Mouse (Mus musculus) neural tube, embryonic 13.5 days (tissue): ENCODE data around the gene E2f2. TPM values are rescaled to one million over a fixed set of nuclear protein-coding genes. Genes with fewer than 3 reads are reported as not detected.

Experiments
- ATAC-seq: fragments of 200-750 bp; cut with Nextera tagmentation; 2 replicates; pipeline ENCODE4 v1.8.0; 2017; ENCODE audit warnings: low read depth, mild to moderate bottlenecking, moderate TSS enrichment, moderate library complexity
- H3K27ac ChIP-seq: fragments of 300-500 bp; sonication (generic); replicated peaks from 2 replicates; pipeline ENCODE4 v1.5.1; 2015; ENCODE audit warnings: moderate library complexity, mild to moderate bottlenecking, inconsistent platforms
- H3K27me3 ChIP-seq: fragments of 300-500 bp; sonication (generic); 2 replicates; pipeline ENCODE4 v1.6.1; 2015; ENCODE audit warnings: mild to moderate bottlenecking, inconsistent platforms
- H3K36me3 ChIP-seq: fragments of 300-500 bp; sonication (generic); 2 replicates; pipeline ENCODE4 v1.6.1; 2015; ENCODE audit warnings: mild to moderate bottlenecking, inconsistent platforms
- H3K4me1 ChIP-seq: fragments of 300-500 bp; sonication (generic); replicated peaks from 2 replicates; pipeline ENCODE4 v1.6.1; 2015; ENCODE audit warnings: inconsistent platforms
- H3K4me2 ChIP-seq: fragments of 300-500 bp; sonication (generic); 2 replicates; pipeline ENCODE4 v1.6.1; 2015; ENCODE audit warnings: inconsistent platforms, mild to moderate bottlenecking, moderate library complexity
- H3K4me3 ChIP-seq: fragments of 300-500 bp; sonication (generic); 2 replicates; pipeline ENCODE4 v1.5.1; 2015; ENCODE audit warnings: mild to moderate bottlenecking, inconsistent platforms
- H3K9ac ChIP-seq: fragments of 300-500 bp; sonication (generic); 2 replicates; pipeline ENCODE4 v1.6.1; 2015; ENCODE audit warnings: moderate library complexity, mild to moderate bottlenecking, inconsistent platforms
- H3K9me3 ChIP-seq: fragments of 300-500 bp; sonication (generic); 2 replicates; pipeline ENCODE4 v1.6.1; 2016; ENCODE audit warnings: inconsistent platforms
- WGBS: fragments of 180-500 bp; shearing (Covaris S2); methylation state at CpG from one replicate; pipeline ENCODE4 v1.1.7; 2015; 5-methylcytosine and 5-hydroxymethylcytosine counted together
- polyA plus RNA-seq: library from polyadenylated mRNA; unstranded; fragments of >200 nt; fragmentation: Nextera tagmentation; extraction: Ambion mirVana; gene quantifications from 2 replicates; pipeline ENCODE4 v1.2.1, GENCODE M21; 2015

E2f2 gene
- polyA plus RNA-seq, 1 experiment from 2014 or later, result 2.5 TPM

DNA sequence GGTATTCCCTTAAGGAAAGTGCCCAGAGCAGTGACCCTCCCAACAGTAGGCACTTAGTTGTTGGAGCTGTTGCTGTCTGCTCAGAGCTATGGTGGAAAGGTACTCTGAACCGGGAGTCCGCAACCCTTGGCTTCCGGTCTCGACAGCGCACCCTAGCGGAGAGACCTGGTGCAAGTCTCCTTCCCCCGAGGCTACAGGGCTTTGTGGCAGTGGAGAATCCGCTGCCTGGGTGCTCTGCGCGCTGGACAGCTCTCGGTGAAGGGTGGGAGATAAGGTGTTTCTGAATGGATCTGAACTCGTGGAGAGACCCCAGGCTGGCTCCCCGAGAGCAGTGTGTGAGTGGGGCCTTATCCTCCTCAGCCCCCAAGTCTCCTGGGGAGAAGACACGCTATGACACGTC, 7.8 kb downstream of the E2f2 start:
- Histone ChIP-seq H3K9ac (peak overlapping the region; percentile 58), H3K4me1 (peaks cover 35% of the 10 kb centered on the region), H3K27ac (peak overlapping the region; percentile 66), H3K27me3 (no peaks in the 10 kb centered on the region), H3K4me2 (peak overlapping the region; percentile 59), H3K4me3 (peak overlapping the region; percentile 35), H3K9me3 (no peaks in the 10 kb centered on the region), H3K36me3 (no peaks in the 10 kb centered on the region)
- ATAC-seq, result no peak
- 4% methylated on average over 15 of the region's 15 CpGs for WGBS

DNA sequence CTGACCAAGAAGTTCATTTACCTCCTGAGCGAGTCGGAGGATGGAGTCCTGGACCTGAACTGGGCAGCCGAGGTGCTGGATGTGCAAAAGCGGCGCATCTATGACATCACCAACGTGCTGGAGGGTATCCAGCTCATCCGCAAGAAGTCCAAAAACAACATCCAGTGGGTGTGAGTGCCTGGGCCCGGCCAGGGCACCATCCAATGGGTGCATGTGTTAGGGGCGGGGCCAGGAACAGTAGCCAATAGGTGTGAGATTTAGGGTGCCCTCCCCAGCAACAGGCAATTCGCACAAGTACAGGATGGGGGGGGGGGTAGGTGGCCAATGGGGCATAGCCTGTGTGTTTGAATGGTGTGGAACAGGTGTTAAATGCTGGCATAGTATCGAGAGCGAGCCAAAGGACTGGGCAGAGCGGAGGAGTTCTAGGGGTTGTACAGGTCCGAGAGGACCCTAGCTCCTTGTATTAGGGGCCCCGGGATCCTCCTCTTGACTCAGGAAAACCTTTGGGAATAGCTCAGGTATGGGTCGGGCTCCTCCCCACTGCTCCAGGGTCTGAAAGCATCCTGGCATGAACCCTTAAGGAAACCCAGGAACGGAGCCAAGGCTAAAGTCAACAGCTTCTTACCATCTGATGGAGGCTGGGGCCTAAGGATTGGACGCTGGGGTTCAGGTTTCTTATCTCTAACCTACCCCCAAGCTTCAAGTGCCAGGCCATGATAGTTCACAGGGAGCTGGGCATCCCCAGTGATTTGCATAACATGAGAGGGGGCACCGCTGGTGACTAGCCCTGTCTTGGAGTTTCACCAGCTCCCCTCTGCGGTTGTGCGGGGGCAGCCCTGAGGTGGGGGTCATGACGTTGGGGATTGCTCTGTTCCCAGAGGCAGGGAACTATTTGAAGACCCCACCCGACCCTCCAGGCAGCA, 8.5 kb downstream of the E2f2 start:
- Histone ChIP-seq H3K4me3 (peak overlapping the region; percentile 35), H3K27me3 (no peaks in the 10 kb centered on the region), H3K36me3 (no peaks in the 10 kb centered on the region), H3K4me2 (peak overlapping the region; percentile 59), H3K4me1 (peaks cover 35% of the 10 kb centered on the region), H3K27ac (peak overlapping the region; percentile 66), H3K9me3 (no peaks in the 10 kb centered on the region), H3K9ac (peak overlapping the region; percentile 58)
- WGBS, result 17% methylated on average over 23 of the region's 23 CpGs
- peak; percentile 85 for ATAC-seq

DNA sequence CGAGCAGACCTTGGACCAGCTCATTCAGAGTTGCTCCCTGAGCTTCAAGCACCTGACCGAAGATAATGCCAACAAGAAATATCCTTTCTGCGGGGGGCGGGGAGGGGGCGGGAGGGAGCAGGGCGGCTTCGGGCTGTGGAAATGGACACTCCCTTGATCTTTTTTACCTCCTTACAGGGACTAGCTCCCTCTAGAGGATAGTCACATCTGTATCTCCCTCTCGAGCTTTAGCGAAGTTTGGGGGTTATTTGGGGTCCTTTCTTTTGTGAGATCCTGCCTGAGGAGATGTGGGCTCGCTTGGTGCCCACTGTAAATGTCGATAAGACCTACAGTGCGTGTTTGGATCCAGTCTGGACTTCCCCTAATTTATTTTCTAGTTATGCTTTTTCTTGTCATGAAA, 9.2 kb downstream of the E2f2 start:
- no peak for ATAC-seq
- Histone ChIP-seq H3K27ac (no peak overlapping the region), H3K9me3 (no peaks in the 10 kb centered on the region), H3K4me1 (peaks cover 32% of the 10 kb centered on the region), H3K36me3 (no peaks in the 10 kb centered on the region), H3K4me3 (no peak overlapping the region), H3K27me3 (no peaks in the 10 kb centered on the region), H3K4me2 (peak overlapping the region; percentile 59), H3K9ac (no peak overlapping the region)
- 28% methylated on average over 12 of the region's 12 CpGs for WGBS

DNA sequence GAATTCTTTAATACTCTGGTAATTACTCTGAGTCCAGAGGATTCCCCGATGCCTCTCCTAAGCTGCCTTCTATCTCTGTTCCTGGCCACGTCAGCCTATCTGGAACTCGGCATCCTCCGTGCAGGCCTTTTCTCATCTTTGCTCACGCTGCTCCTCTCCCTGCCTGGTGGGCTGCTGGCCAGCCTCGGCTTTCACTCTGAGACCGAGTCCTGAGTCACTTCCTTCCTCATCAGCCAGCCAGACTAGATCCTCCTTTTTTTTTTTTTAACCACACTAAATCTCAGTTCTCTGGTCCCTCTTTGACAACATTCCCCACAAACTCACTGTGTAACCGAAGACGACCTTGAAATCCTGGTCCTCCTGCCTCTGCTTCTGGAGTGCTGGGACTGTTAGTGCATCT, 13.2 kb downstream of the E2f2 start:
- 86% methylated on average over 9 of the region's 9 CpGs for WGBS
- no peaks in the 10 kb centered on the region for H3K36me3 ChIP-seq
- H3K27ac ChIP-seq, result no peak overlapping the region
- H3K27me3 ChIP-seq, result no peaks in the 10 kb centered on the region
- peaks cover 8% of the 10 kb centered on the region for H3K4me1 ChIP-seq
- no peak overlapping the region for H3K4me2 ChIP-seq
- ATAC-seq, result no peak
- no peak overlapping the region for H3K4me3 ChIP-seq
- no peak overlapping the region for H3K9ac ChIP-seq
- no peaks in the 10 kb centered on the region for H3K9me3 ChIP-seq

DNA sequence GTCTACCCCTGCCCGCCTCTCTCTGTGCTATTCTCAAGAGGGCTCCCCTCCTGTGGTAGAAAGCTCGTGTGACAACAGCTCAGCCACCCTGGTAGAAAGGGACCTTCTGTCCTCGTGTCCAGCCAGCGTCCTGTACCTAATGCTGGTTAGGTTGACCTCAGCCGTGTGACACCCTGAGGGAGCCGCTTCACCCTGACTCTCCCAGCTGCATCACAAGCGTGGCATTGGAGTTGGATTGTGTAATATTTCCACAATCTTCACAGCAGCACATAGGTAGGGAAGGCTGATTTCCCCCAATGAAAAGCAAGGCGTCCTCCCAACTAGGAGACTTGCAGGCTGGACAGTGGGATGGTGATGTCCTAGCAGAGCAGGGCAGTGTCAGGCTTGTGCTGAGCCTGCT, 14.1 kb downstream of the E2f2 start:
- Histone ChIP-seq H3K4me3 (no peak overlapping the region), H3K4me2 (no peak overlapping the region), H3K36me3 (no peaks in the 10 kb centered on the region), H3K4me1 (no peaks in the 10 kb centered on the region), H3K27ac (no peak overlapping the region), H3K27me3 (no peaks in the 10 kb centered on the region), H3K9ac (no peak overlapping the region), H3K9me3 (no peaks in the 10 kb centered on the region)
- WGBS, result 83% methylated on average over 8 of the region's 8 CpGs
- ATAC-seq, result no peak

DNA sequence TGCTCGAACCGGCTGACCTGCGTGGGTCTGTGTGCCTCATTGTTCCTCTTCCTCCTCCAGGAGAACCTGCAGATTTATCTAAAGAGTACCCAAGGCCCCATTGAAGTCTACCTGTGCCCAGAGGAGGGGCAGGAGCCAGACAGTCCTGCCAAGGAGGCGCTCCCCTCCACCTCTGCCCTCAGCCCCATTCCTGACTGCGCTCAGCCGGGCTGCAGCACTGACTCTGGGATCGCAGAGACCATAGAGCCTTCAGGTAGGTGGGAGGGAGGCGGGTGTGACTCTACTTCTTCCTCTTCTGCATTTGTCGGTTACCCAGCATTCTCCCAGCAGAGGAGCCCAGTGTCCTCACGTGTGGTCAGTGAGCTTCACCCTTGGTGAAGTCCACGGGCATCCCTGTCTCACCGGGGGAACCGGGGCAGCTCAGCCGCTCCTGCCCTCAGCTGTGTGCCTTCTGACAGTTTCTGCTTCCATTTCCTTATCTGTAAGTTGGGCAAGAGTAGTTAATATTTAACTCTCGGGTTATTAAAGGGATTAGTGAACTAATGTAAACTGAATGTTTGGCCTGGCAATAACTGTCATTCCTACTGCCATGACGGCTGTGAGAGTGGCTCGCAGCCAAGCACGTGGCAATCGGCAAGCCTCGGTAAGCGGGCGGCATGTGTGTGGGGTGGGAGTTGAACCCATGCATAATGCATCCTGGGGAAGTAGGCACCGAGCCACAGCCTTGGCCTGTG, 14.7 kb downstream of the E2f2 start:
- Histone ChIP-seq H3K9me3 (no peaks in the 10 kb centered on the region), H3K4me3 (no peak overlapping the region), H3K27me3 (no peaks in the 10 kb centered on the region), H3K9ac (no peak overlapping the region), H3K4me2 (no peak overlapping the region), H3K27ac (no peak overlapping the region), H3K4me1 (no peaks in the 10 kb centered on the region), H3K36me3 (no peaks in the 10 kb centered on the region)
- 88% methylated on average over 23 of the region's 23 CpGs for WGBS
- no peak for ATAC-seq

DNA sequence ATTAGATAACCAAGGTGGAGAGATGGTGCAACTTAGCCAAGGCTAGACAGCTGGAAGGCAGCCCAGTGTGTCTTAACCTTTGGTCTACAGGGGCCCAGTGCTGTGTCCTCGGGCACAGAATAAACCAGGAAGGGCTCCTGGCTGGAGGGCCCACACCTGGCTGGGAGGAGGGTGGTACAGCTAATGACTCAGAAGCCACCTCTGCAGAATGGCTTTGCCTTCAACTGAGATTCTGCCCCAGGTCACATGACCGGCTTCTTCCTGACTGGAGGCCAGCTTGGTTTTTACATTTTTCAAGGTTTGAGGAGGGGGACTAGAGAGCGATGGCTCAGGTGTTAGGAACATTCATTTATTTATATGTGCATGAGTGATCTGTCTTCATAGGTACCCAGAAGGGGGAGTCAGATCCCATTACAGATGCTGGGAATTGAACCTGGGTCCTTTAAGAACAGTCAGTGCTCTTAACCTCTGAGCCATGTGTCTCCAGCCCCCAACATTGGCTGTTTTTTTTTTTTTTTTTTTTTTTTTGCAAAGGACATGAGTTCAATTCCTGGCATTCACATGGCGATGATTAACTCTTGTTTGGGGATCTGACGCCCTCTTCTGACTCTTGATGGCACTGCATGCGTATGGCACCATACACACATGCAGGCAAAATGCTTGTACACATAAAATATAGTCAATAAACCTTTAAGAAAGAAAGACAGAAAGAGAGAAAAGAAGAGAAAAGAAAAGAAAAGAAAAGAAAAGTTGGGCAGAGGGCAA, 17.0 kb downstream of the E2f2 start:
- Histone ChIP-seq H3K9ac (no peak overlapping the region), H3K4me2 (no peak overlapping the region), H3K27me3 (no peaks in the 10 kb centered on the region), H3K27ac (no peak overlapping the region), H3K9me3 (no peaks in the 10 kb centered on the region), H3K4me1 (no peaks in the 10 kb centered on the region), H3K36me3 (no peaks in the 10 kb centered on the region), H3K4me3 (no peak overlapping the region)
- 83% methylated on average over 6 of the region's 6 CpGs for WGBS
- no peak for ATAC-seq

DNA sequence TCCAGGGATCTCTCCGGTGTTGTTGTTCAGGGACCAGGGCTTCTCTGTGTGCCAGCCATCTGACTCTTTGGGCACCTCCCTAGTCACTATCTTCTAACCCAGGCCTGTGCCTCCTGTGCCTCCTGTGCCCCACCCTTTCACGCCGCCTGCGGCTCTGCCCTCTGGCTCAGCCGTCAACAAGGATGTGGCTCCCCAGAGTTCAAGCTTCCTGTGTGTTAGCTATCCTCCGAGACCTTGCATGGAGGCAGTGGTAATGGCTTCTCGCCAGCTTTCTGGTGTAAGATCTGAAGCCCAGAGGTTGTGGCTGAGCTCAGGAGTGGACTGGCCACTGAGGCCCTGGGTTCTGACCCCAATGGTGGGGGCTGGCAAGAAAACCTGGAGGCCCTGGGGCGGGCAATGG, 17.7 kb downstream of the E2f2 start:
- H3K9ac ChIP-seq, result peak overlapping the region; percentile 26; the same call in 1 of the 2 replicates
- no peaks in the 10 kb centered on the region for H3K27me3 ChIP-seq
- no peaks in the 10 kb centered on the region for H3K9me3 ChIP-seq
- no peaks in the 10 kb centered on the region for H3K36me3 ChIP-seq
- no peak overlapping the region for H3K4me3 ChIP-seq
- no peak overlapping the region for H3K4me2 ChIP-seq
- no peak for ATAC-seq
- 90% methylated on average over 8 of the region's 8 CpGs for WGBS
- H3K4me1 ChIP-seq, result no peaks in the 10 kb centered on the region
- no peak overlapping the region for H3K27ac ChIP-seq

DNA sequence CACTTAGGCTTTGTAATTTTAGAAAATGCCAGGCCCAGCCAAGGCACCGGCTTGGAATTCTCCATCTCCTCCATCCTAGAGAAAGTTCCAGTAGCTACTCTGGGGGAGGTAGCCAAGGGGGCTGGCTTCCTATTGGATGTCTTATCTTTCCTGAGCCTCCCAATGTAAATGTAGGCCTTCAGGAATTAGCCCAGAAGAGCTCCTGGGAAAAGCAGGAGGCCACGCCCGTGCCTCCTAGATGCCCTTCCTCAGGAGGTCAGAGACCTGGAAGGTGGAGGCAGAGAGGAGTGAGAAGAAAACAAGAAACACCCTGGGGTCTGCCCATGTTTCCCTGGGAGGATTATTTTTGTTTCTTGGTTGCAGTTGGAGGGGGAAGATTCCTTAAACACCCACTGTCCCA, 21.4 kb downstream of the E2f2 start:
- no peaks in the 10 kb centered on the region for H3K9me3 ChIP-seq
- H3K27ac ChIP-seq, result no peak overlapping the region
- no peaks in the 10 kb centered on the region for H3K4me1 ChIP-seq
- H3K27me3 ChIP-seq, result no peaks in the 10 kb centered on the region
- no peaks in the 10 kb centered on the region for H3K36me3 ChIP-seq
- no peak overlapping the region for H3K4me3 ChIP-seq
- WGBS, result 87% methylated on average over 3 of the region's 3 CpGs
- ATAC-seq, result no peak
- no peak overlapping the region for H3K4me2 ChIP-seq
- H3K9ac ChIP-seq, result no peak overlapping the region

DNA sequence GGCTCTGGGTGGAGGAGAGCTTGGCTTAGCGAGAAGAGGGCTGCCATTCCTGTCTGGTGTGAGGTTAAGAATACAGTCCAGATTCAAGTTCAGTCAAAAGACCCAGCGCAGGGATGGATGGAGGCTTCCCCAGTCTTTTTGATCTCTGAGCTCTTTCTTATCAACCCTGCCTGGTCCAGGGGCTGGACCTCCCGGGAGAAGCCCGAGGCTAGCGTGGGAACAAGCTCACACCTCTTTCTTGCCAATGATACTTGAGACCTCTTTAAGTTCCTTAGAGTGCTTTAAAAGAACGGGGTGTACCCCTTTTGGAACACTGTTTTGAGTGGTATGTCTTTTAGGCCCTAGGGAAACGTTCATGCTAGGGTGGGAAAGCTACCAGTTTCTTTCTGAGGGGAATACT, 22.8 kb downstream of the E2f2 start:
- Histone ChIP-seq H3K36me3 (no peaks in the 10 kb centered on the region), H3K9ac (no peak overlapping the region), H3K27me3 (no peaks in the 10 kb centered on the region), H3K27ac (no peak overlapping the region), H3K4me1 (no peaks in the 10 kb centered on the region), H3K9me3 (no peaks in the 10 kb centered on the region), H3K4me2 (no peak overlapping the region), H3K4me3 (no peak overlapping the region)
- 67% methylated on average over 7 of the region's 7 CpGs for WGBS
- no peak for ATAC-seq

DNA sequence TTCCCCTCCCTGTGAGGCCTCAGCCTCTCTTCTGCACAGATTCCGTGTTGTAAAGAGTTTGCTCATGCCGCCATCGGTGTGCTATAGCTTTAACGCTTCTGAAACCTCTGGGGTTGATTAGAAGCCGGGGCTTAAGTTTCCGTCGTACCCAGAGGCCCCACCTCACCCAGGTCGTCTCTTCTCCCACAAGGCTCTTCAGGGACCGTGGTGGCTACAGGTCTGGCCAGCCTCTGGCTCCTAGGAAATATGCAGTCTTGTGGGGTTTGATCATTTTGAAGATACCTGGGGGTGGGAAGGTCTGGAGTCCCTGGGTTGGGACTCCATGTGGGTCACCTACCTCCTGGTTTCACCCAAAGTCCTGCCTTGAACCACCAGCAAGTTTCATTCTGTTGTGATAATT, 23.4 kb downstream of the E2f2 start:
- Histone ChIP-seq H3K4me3 (no peak overlapping the region), H3K4me2 (no peak overlapping the region), H3K4me1 (no peaks in the 10 kb centered on the region), H3K9me3 (no peaks in the 10 kb centered on the region), H3K36me3 (no peaks in the 10 kb centered on the region), H3K27me3 (no peaks in the 10 kb centered on the region), H3K9ac (no peak overlapping the region), H3K27ac (no peak overlapping the region)
- 73% methylated on average over 9 of the region's 9 CpGs for WGBS
- ATAC-seq, result no peak

DNA sequence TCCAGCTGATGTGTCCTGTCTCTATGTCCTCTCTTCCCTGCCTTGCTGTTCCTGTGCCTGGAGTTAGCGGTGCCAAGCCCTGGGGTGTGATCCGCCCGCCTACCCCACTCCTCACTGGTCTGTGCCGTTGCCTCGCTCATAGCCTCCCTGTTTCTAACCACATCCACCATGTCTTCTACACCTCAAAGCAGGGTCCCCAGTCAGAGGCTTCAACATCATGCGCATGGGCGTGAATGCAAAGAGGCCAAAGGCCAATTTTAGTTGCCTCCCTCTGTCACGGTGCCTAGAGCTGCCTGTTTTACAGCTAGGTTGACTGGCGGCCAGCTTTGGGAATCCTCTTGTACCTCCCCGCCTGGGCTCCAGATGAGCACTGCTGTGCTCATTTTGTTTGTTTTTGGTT, 24.0 kb downstream of the E2f2 start:
- Histone ChIP-seq H3K4me3 (no peak overlapping the region), H3K27ac (no peak overlapping the region), H3K9me3 (no peaks in the 10 kb centered on the region), H3K36me3 (no peaks in the 10 kb centered on the region), H3K4me1 (no peaks in the 10 kb centered on the region), H3K27me3 (no peaks in the 10 kb centered on the region), H3K4me2 (no peak overlapping the region), H3K9ac (no peak overlapping the region)
- 75% methylated on average over 10 of the region's 10 CpGs for WGBS
- ATAC-seq, result no peak
